Mouse (Mus musculus) cerebellum, adult (tissue): ENCODE measurements around the gene Tomm40.

ENCODE experiments used
- ATAC-seq: cut with Nextera tagmentation; 2 replicates; pipeline ENCODE4 v1.9.2; 2017; ENCODE audit warnings: mild to moderate bottlenecking, moderate library complexity, mixed read lengths; ENCODE audit not compliant: insufficient number of reproducible peaks, low FRiP score, low TSS enrichment

Gene Tomm40

GRCm38 (mm10) chr7:19746426-19747201, 31.4 kb upstream of the Tomm40 start:
- no peak for ATAC-seq

DNA sequence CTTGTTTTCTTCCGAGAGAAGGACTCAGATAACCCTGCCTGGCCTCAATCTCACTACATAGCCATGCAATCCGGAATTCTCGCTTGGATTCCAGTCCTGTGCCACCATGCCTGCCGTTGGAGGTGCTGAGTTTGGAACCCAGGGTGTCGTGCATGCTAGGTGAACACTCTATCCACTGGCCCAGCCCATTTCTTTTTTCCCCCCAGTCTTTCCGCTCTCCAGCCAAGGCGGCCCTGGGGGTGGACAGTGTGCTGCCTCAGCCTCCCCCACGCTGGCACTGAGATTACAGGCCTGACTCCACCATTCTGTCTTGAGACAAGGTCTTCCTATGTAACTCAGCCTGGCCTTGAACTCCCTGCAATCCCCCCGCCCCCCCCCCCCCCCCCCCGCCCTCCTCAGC, 30.7 kb upstream of the Tomm40 start:
- no peak for ATAC-seq

GRCm38 (mm10) chr7:19744590-19745385, 29.6 kb upstream of the Tomm40 start:
- ATAC-seq = no peak

DNA sequence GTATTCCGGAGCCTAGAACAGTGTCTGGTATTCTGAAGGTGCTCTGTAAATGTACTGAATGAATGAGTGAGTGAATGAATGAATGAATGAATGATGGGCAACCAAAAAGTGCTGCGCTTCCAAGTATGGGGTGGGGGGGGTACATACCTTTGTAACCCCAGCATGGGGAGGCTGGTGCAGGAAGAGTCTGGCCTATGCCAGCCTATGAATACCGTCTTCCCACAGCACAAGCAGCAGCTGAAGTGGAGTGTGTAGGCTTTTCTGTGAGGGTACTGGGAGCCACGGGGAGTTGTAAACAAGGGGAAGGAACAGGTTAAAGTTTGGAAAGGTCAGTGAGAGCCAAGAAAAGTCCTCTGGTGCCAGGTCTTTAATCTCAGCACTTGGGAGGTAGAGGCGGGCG, 28.6 kb upstream of the Tomm40 start:
- no peak for ATAC-seq

- no peak for ATAC-seq
These were observed 27.2 kb upstream of the Tomm40 start for GRCm38 (mm10) chr7:19742468-19742867.

- ATAC-seq = no peak
These were observed 26.2 kb upstream of the Tomm40 start for GRCm38 (mm10) chr7:19741329-19742031.

- no peak for ATAC-seq
These were observed 25.0 kb upstream of the Tomm40 start for GRCm38 (mm10) chr7:19740269-19740668.

- ATAC-seq = no peak
These were observed 23.5 kb upstream of the Tomm40 start for GRCm38 (mm10) chr7:19738771-19739170.

DNA sequence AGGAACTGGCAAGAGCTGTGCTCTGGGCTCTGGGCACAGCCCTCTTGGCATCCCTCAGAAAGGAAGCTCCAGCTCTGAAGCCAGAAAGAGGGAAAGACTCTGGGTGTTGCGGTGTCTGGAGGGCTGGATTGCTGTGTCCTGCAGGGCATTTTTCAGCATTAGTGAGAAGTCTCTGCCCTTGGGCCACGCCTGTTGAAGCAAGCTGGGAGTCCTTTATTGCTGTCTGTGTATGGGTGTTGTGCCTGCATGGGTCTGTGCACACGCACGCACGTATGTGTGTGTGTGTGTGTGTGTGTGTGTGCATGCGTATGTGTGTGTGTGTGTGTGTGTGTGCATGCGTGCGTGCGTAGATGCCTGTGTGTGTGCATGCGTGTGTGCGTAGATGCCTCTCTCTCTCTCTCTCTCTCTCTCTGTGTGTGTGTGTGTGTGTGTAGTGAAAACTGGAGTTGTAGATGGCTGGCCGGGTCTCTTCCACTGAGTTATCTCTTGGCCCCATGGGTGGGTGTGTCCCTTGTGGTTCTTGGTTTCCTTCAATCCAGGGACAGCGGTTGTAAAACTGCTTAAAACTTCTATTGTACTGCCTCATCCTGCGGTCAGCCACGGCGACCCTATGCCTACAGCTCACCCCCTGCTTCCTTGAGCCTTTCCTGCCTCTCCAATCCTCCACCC, 21.3 kb upstream of the Tomm40 start:
- ATAC-seq = no peak

GRCm38 (mm10) chr7:19734178-19734666, 19.0 kb upstream of the Tomm40 start:
- ATAC-seq = no peak

DNA sequence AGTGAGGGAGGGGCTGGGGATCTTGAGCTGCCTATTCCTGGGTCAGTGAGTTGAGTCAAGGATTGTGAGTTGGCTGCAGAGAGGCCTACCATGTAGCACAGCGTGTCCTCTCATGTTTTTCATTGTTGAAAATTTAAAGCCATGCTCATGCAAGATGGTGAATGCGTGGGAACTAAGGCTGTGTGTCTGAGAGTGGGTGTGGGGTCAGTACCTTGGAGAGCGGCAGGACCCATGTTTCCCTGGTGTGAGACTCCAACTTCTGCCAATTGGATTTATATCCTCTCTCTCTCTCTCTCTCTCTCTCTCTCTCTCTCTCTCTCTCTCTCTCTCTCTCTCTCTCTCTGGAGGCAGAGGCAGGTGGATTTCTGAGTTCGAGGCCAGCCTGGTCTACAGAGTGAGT, 11.3 kb upstream of the Tomm40 start:
- no peak for ATAC-seq

DNA sequence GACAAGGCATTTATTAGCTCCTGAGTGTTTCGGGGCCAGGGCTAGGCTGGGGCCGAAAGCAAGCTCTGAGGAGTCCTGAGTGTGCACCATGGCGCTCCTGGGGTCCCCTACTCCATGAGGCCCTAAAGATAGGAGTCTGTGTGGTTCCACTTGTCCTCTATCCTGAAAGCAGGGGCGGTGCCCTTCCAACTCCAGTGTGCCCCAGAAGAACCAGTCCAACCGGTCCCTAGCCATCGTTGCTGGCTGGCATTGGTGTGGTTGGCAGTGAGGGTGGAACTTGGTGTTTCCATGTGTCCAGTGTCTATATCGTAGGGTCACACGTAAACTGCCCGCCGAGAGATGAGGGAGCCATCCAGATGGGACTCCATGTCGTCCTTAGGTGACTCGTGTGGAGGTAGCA, 8.9 kb upstream of the Tomm40 start:
- ATAC-seq = no peak

DNA sequence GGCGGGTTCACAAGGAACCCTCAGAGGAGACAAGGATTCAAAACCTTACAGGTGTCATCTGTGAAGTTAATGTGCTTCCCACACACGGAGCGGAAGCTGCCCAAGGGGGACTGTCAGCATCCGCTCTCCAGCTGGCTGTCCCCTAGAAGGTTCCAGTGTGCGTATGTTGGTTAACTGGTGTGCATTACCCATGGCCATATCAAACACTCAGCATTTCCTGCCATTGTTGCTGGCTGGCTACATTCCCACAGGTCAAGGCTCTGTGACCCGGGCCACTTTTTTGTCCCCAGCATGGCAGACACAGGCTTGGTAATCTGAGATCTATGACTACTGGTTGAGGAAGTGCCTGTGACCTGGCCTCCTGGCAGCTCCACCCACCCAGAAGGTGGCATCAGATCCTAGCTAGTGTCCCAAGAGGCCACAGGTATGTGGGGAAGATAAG, 7.5 kb upstream of the Tomm40 start:
- no peak for ATAC-seq

GRCm38 (mm10) chr7:19719200-19719599, 4.0 kb upstream of the Tomm40 start:
- ATAC-seq = no peak

DNA sequence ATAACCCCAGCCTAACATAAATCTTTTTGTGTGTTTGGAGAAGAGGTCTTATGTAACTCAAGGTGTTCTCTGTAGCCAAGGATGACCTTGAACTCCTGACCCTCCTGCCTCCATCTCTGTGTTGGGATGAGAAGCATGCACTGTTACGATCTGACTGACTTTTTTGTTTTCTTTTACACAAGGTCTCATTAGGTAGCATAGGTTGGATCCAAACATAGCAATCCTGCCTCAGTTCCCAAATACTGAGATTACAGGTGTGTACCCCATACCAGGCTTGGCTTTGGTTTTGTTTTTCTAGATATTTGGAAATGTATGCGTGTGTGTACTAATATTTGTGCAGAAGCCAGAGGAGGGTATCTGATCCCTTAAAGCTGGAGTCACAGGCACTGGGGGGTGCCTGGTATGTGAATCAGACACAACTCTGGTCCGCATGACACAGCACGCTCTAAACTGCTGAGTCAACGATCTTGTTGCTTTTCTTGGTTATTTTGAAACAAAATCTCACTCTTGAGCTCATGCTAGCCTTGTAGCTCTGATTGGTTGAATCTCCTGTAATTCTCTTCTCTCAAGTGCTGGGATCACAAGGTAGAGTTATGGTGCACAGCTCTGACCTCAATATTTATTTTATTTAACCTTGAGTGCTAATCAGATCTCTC, 3.2 kb upstream of the Tomm40 start:
- ATAC-seq = no peak

DNA sequence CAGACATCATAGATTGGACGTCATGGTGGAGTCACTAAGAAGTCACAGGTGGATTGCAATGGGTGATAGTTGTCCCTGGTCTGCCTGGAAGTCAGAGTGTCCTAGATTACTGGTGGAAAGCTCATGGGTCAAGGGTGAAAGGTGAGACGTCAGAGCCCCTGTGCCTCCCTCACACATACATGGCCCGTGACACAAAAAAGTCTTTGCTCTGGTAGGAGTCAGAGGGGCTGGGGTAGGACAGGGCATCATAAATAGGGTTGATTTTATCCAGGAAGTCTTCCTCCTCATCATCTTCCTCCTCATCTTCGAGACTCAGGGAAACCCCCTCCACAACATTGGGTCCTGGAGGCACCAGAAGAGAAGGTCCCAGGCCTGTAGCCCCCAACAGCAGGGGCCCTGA, 2.1 kb upstream of the Tomm40 start:
- no peak for ATAC-seq

DNA sequence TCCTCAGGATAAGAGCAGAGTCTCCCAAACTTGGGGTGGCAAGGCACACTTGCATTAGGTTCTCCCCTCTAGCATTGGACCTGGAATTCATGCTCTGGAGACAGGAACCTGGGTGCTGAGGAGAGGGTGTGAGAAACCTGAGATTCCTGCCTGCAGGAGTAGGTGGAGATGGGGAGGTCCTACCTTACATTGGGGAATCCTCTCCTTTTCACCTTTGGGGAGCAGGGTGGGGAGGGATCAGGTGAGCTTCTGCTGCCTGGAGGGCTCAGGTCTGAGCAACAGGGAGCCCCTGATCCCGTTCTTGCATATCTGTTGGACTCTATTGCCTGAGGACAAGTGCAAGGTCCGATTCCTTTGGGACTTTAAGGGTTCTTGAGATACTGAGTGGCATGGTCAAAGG, 1.6 kb upstream of the Tomm40 start:
- no peak for ATAC-seq

GRCm38 (mm10) chr7:19716055-19716682, 931 bp upstream of the Tomm40 start:
- ATAC-seq = no peak; the same call in 1 of the 2 replicates

GRCm38 (mm10) chr7:19714836-19715235, 402 bp downstream of the Tomm40 start:
- ATAC-seq = 0 out of 2 replicates have a peak, but pooled peaks have one; percentile 0
